Mouse (Mus musculus): ENCODE results near the gene Fam167b. TPM values are rescaled to one million over a fixed set of nuclear protein-coding genes. Genes with fewer than 3 reads are reported as not detected.
A peak's percentile ranks its signal among the peaks of the same experiment; 100 is the strongest.

Gene Fam167b
- polyA plus RNA-seq, 1 experiment from 2014 or later: 3.2 TPM

GRCm38 (mm10) chr4:129588865-129589264 lies 10.5 kb upstream of the Fam167b start:
- Histone ChIP-seq H3K36me3 (replicated peaks; ENCODE audit: control insufficient read depth, insufficient read depth, low read depth, low read length) (peaks cover 11% of the 10 kb centered on the region), H3K4me3 (ENCODE audit: low read depth, low read length) (no peak overlapping the region), H3K27ac (replicated peaks; ENCODE audit: low read depth, low read length) (no peak overlapping the region), H3K9ac (replicated peaks; ENCODE audit: low read length) (no peak overlapping the region), H3K4me1 (ENCODE audit: control insufficient read depth, insufficient read depth, low read length) (no peaks in the 10 kb centered on the region), H3K27me3 (ENCODE audit: control insufficient read depth, insufficient read depth, low read length) (no peaks in the 10 kb centered on the region), H3K9me3 (replicated peaks; ENCODE audit: control insufficient read depth, low read length) (no peaks in the 10 kb centered on the region), H3K4me2 (ENCODE audit: low read depth, low read length) (no peak overlapping the region)
- WGBS: 79% methylated on average over 4 of the region's 4 CpGs
- no peak for ATAC-seq (replicated peaks; ENCODE audit: insufficient number of reproducible peaks, low FRiP score, low TSS enrichment, low read depth)
- DNase-seq (ENCODE audit: low spot score): no peak

GRCm38 (mm10) chr4:129586943-129587342 lies 8.6 kb upstream of the Fam167b start:
- no peak for DNase-seq (ENCODE audit: low spot score)
- 48% methylated on average over 1 of the region's 1 CpGs for WGBS
- Histone ChIP-seq H3K27ac (replicated peaks; ENCODE audit: low read depth, low read length) (no peak overlapping the region), H3K27me3 (ENCODE audit: control insufficient read depth, insufficient read depth, low read length) (no peaks in the 10 kb centered on the region), H3K9ac (replicated peaks; ENCODE audit: low read length) (no peak overlapping the region), H3K9me3 (replicated peaks; ENCODE audit: control insufficient read depth, low read length) (no peaks in the 10 kb centered on the region), H3K4me3 (ENCODE audit: low read depth, low read length) (no peak overlapping the region), H3K4me1 (ENCODE audit: control insufficient read depth, insufficient read depth, low read length) (no peaks in the 10 kb centered on the region), H3K4me2 (ENCODE audit: low read depth, low read length) (no peak overlapping the region), H3K36me3 (replicated peaks; ENCODE audit: control insufficient read depth, insufficient read depth, low read depth, low read length) (peaks cover 4% of the 10 kb centered on the region)
- ATAC-seq (replicated peaks; ENCODE audit: insufficient number of reproducible peaks, low FRiP score, low TSS enrichment, low read depth): no peak

DNA sequence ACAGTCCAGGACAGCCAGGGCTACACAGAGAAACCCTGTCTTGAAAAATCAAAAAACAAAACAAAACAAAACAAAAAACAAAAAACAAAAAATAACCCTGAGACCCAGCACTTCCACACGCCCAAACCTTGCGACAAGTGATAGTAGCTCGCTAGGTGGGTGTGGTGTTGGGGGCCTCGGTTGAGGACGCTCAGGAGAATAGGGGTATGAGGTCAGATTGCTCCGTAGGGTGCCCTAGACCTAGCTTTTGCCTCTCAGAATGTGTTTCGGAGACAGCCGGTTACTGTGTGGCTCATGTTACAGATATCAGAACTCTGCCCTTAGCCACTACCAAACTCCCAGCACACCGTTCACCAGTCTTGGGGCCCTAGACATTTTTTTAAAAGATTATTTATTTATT lies 7.4 kb upstream of the Fam167b start:
- ATAC-seq (replicated peaks; ENCODE audit: insufficient number of reproducible peaks, low FRiP score, low TSS enrichment, low read depth) (0 out of 2 replicates have a peak, but pooled peaks have one; percentile 30), DNase-seq (ENCODE audit: low spot score) (no peak)
- no peak overlapping the region for H3K4me3 ChIP-seq (ENCODE audit: low read depth, low read length)
- H3K9ac ChIP-seq (replicated peaks; ENCODE audit: low read length): no peak overlapping the region
- no peaks in the 10 kb centered on the region for H3K27me3 ChIP-seq (ENCODE audit: control insufficient read depth, insufficient read depth, low read length)
- H3K9me3 ChIP-seq (replicated peaks; ENCODE audit: control insufficient read depth, low read length): no peaks in the 10 kb centered on the region
- H3K4me1 ChIP-seq (ENCODE audit: control insufficient read depth, insufficient read depth, low read length): no peaks in the 10 kb centered on the region
- no peak overlapping the region for H3K27ac ChIP-seq (replicated peaks; ENCODE audit: low read depth, low read length)
- peak overlapping the region; percentile 77; the same call in 1 of the 2 replicates for H3K4me2 ChIP-seq (ENCODE audit: low read depth, low read length)
- WGBS: 67% methylated on average over 9 of the region's 9 CpGs
- no peaks in the 10 kb centered on the region for H3K36me3 ChIP-seq (replicated peaks; ENCODE audit: control insufficient read depth, insufficient read depth, low read depth, low read length)

- H3K27me3 ChIP-seq (ENCODE audit: control insufficient read depth, insufficient read depth, low read length): no peaks in the 10 kb centered on the region
- ATAC-seq (replicated peaks; ENCODE audit: insufficient number of reproducible peaks, low FRiP score, low TSS enrichment, low read depth): peak; percentile 63; the same call in 1 of the 2 replicates
- peak overlapping the region; percentile 41 for H3K4me3 ChIP-seq (ENCODE audit: low read depth, low read length)
- H3K4me2 ChIP-seq (ENCODE audit: low read depth, low read length): peak overlapping the region; percentile 77
- H3K27ac ChIP-seq (replicated peaks; ENCODE audit: low read depth, low read length): no peak overlapping the region
- H3K9me3 ChIP-seq (replicated peaks; ENCODE audit: control insufficient read depth, low read length): no peaks in the 10 kb centered on the region
- no peaks in the 10 kb centered on the region for H3K4me1 ChIP-seq (ENCODE audit: control insufficient read depth, insufficient read depth, low read length)
- H3K36me3 ChIP-seq (replicated peaks; ENCODE audit: control insufficient read depth, insufficient read depth, low read depth, low read length): no peaks in the 10 kb centered on the region
- whole genome bisulfite sequencing: 2% methylated on average over 36 of the region's 36 CpGs
- peak overlapping the region; percentile 62 for H3K9ac ChIP-seq (replicated peaks; ENCODE audit: low read length)
- DNase-seq (ENCODE audit: low spot score): peak; percentile 85
Measured at GRCm38 (mm10) chr4:129584884-129585608, 6.7 kb upstream of the Fam167b start.

- WGBS: 50% methylated on average over 1 of the region's 1 CpGs
- no peaks in the 10 kb centered on the region for H3K9me3 ChIP-seq (replicated peaks; ENCODE audit: control insufficient read depth, low read length)
- no peak overlapping the region for H3K27ac ChIP-seq (replicated peaks; ENCODE audit: low read depth, low read length)
- H3K9ac ChIP-seq (replicated peaks; ENCODE audit: low read length): no peak overlapping the region; the same call in 1 of the 2 replicates
- no peak for ATAC-seq (replicated peaks; ENCODE audit: insufficient number of reproducible peaks, low FRiP score, low TSS enrichment, low read depth)
- no peaks in the 10 kb centered on the region for H3K36me3 ChIP-seq (replicated peaks; ENCODE audit: control insufficient read depth, insufficient read depth, low read depth, low read length)
- H3K27me3 ChIP-seq (ENCODE audit: control insufficient read depth, insufficient read depth, low read length): no peaks in the 10 kb centered on the region
- H3K4me3 ChIP-seq (ENCODE audit: low read depth, low read length): no peak overlapping the region; the same call in 1 of the 2 replicates
- no peaks in the 10 kb centered on the region for H3K4me1 ChIP-seq (ENCODE audit: control insufficient read depth, insufficient read depth, low read length)
- DNase-seq (ENCODE audit: low spot score): no peak
- H3K4me2 ChIP-seq (ENCODE audit: low read depth, low read length): no peak overlapping the region
Measured at GRCm38 (mm10) chr4:129584370-129584769, 6.0 kb upstream of the Fam167b start.

DNA sequence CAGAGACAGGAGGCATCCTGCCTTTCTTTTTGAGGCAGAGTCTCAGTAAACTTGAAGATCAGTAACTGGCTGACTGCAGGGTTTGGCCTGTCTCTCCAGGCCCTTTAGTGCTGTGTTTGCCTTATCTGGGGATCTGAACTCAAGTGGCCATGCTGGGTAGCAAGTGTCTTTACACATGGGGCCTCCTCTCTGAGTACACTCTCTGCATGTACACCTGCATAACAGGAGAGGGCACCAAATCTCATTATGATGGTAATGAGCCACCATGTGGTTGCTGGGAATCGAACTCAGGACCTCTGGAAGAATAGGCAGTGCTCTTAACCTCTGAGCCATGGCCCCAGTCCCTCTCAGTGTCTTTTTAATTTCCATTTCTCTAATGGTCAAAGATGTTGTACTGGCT lies 3.9 kb upstream of the Fam167b start:
- 94% methylated on average over 1 of the region's 1 CpGs for WGBS
- Histone ChIP-seq H3K4me3 (ENCODE audit: low read depth, low read length) (no peak overlapping the region), H3K4me1 (ENCODE audit: control insufficient read depth, insufficient read depth, low read length) (no peaks in the 10 kb centered on the region), H3K4me2 (ENCODE audit: low read depth, low read length) (no peak overlapping the region), H3K27me3 (ENCODE audit: control insufficient read depth, insufficient read depth, low read length) (no peaks in the 10 kb centered on the region), H3K27ac (replicated peaks; ENCODE audit: low read depth, low read length) (no peak overlapping the region), H3K36me3 (replicated peaks; ENCODE audit: control insufficient read depth, insufficient read depth, low read depth, low read length) (no peaks in the 10 kb centered on the region), H3K9me3 (replicated peaks; ENCODE audit: control insufficient read depth, low read length) (no peaks in the 10 kb centered on the region), H3K9ac (replicated peaks; ENCODE audit: low read length) (no peak overlapping the region)
- DNase-seq (ENCODE audit: low spot score) (no peak), ATAC-seq (replicated peaks; ENCODE audit: insufficient number of reproducible peaks, low FRiP score, low TSS enrichment, low read depth) (no peak)

- no peak for DNase-seq (ENCODE audit: low spot score)
- no peaks in the 10 kb centered on the region for H3K4me1 ChIP-seq (ENCODE audit: control insufficient read depth, insufficient read depth, low read length)
- 73% methylated on average over 7 of the region's 7 CpGs for WGBS
- no peak overlapping the region for H3K9ac ChIP-seq (replicated peaks; ENCODE audit: low read length)
- H3K27ac ChIP-seq (replicated peaks; ENCODE audit: low read depth, low read length): no peak overlapping the region
- no peak for ATAC-seq (replicated peaks; ENCODE audit: insufficient number of reproducible peaks, low FRiP score, low TSS enrichment, low read depth)
- H3K4me2 ChIP-seq (ENCODE audit: low read depth, low read length): no peak overlapping the region
- no peaks in the 10 kb centered on the region for H3K27me3 ChIP-seq (ENCODE audit: control insufficient read depth, insufficient read depth, low read length)
- H3K36me3 ChIP-seq (replicated peaks; ENCODE audit: control insufficient read depth, insufficient read depth, low read depth, low read length): no peaks in the 10 kb centered on the region
- no peak overlapping the region for H3K4me3 ChIP-seq (ENCODE audit: low read depth, low read length)
- H3K9me3 ChIP-seq (replicated peaks; ENCODE audit: control insufficient read depth, low read length): no peaks in the 10 kb centered on the region
Measured at GRCm38 (mm10) chr4:129580347-129580746, 2.0 kb upstream of the Fam167b start.

GRCm38 (mm10) chr4:129577688-129578087 lies 661 bp downstream of the Fam167b start:
- Histone ChIP-seq H3K36me3 (replicated peaks; ENCODE audit: control insufficient read depth, insufficient read depth, low read depth, low read length) (no peaks in the 10 kb centered on the region), H3K9ac (replicated peaks; ENCODE audit: low read length) (no peak overlapping the region), H3K9me3 (replicated peaks; ENCODE audit: control insufficient read depth, low read length) (no peaks in the 10 kb centered on the region), H3K27me3 (ENCODE audit: control insufficient read depth, insufficient read depth, low read length) (no peaks in the 10 kb centered on the region), H3K4me3 (ENCODE audit: low read depth, low read length) (no peak overlapping the region), H3K4me1 (ENCODE audit: control insufficient read depth, insufficient read depth, low read length) (no peaks in the 10 kb centered on the region), H3K27ac (replicated peaks; ENCODE audit: low read depth, low read length) (no peak overlapping the region), H3K4me2 (ENCODE audit: low read depth, low read length) (no peak overlapping the region)
- DNase-seq (ENCODE audit: low spot score): no peak
- WGBS: 84% methylated on average over 7 of the region's 7 CpGs
- no peak for ATAC-seq (replicated peaks; ENCODE audit: insufficient number of reproducible peaks, low FRiP score, low TSS enrichment, low read depth)
